Mouse (Mus musculus): ENCODE results near the gene Zer1. TPM values are rescaled to one million over a fixed set of nuclear protein-coding genes. Genes with fewer than 3 reads are reported as not detected.

Gene Zer1
- polyA plus RNA-seq, 1 experiment from 2014 or later: 10.6 TPM

DNA sequence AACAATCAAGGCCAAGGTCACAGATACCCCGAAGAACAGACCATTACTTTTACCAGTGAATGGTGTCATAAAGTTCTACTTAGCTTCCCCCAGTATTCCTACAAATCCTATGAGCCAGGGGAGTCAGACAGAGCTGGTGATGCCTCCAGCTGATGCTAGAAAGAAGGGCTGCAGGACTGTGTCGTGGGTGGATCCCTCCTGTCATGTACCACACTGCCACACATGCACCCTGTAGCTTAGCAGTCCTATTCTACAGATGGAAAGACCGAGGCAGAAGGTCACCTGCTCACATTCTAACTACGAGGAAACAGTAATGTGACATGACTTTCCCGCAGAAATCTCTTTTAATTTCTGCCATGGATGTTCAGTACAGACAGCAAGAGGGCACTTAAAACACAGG is 1.6 kb downstream of the Zer1 start:
- Histone ChIP-seq H3K9me3 (no peaks in the 10 kb centered on the region), H3K4me2 (replicated peaks) (peak overlapping the region; percentile 84; the same call in 1 of the 2 replicates), H3K4me1 (peaks cover 39% of the 10 kb centered on the region), H3K27me3 (replicated peaks) (no peaks in the 10 kb centered on the region), H3K36me3 (no peaks in the 10 kb centered on the region), H3K4me3 (no peak overlapping the region), H3K9ac (no peak overlapping the region), H3K27ac (no peak overlapping the region)
- 88% methylated on average over 5 of the region's 5 CpGs for WGBS
- no peak for ATAC-seq (ENCODE audit: low FRiP score, low read depth)

DNA sequence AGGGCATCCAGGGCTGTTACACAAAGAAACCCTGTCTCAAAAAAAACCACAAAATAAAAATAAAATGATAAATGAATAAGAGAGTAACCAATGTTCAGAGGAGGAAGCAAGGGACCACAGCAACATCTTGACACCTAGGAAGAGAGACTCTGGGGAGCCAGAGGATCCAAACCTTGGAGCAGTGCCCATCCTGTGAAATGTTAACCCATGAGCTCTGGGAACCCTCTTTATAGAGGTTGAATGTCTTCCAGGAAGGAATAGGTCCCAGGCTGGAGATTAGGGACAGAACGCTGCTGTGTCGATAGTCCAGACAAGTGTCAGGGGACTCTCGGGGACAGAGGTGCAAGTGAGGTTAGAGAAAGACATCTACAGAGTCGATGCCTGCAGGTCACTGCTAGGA is 4.1 kb downstream of the Zer1 start:
- H3K4me1 ChIP-seq: peaks cover 39% of the 10 kb centered on the region
- H3K9me3 ChIP-seq: no peaks in the 10 kb centered on the region
- no peak overlapping the region for H3K4me2 ChIP-seq (replicated peaks)
- no peaks in the 10 kb centered on the region for H3K27me3 ChIP-seq (replicated peaks)
- H3K36me3 ChIP-seq: no peaks in the 10 kb centered on the region
- WGBS: 86% methylated on average over 4 of the region's 4 CpGs
- no peak overlapping the region for H3K9ac ChIP-seq
- no peak for ATAC-seq (ENCODE audit: low FRiP score, low read depth)
- H3K4me3 ChIP-seq: no peak overlapping the region
- no peak overlapping the region for H3K27ac ChIP-seq

DNA sequence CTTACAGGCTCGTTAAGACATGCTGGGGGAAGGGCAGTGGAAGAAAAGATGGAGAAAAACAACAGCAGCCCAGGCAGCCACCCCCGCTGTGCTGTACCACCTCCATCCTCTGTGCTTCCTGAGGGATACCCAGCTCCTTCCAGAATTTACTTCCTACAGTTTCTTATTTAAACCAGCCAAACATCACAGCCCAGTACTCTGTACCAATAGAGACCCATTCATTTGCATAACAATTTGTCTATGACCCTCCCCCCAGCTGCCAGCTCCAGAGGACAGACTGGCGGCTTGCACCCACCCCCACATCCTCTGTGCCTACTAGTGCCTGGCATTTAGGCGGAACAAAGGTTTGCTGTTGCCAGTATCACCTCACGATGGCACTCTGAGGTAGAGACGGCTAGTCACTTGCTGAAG is 4.7 kb downstream of the Zer1 start:
- 14% methylated on average over 6 of the region's 6 CpGs for WGBS
- Histone ChIP-seq H3K4me1 (peaks cover 34% of the 10 kb centered on the region), H3K27me3 (replicated peaks) (no peaks in the 10 kb centered on the region), H3K27ac (peak overlapping the region; percentile 12; the same call in 1 of the 2 replicates), H3K36me3 (no peaks in the 10 kb centered on the region), H3K4me2 (replicated peaks) (peak overlapping the region; percentile 16), H3K9me3 (no peaks in the 10 kb centered on the region), H3K4me3 (no peak overlapping the region), H3K9ac (no peak overlapping the region)
- 0 out of 2 replicates have a peak, but pooled peaks have one; percentile 45 for ATAC-seq (ENCODE audit: low FRiP score, low read depth)

DNA sequence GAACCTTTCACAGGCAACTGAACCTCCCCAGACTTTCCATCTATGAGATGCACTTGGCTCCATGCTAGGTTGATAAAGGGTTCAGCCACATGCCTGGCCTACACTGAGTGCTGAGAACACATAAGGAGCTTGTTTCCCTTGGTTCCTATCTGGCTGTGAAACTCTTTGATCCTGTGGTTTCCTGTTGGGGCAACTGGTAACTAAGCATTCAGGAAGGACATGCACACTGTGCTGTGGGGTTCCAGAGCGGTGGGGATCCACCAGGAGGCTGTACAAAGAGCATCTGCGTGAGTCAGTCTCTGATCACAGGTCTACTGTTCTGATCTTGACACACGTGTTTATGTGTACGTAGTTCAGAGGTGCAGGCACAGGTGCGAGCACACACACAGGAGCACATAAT is 11.8 kb downstream of the Zer1 start:
- Histone ChIP-seq H3K9ac (no peak overlapping the region), H3K27ac (no peak overlapping the region), H3K4me3 (no peak overlapping the region), H3K4me2 (replicated peaks) (no peak overlapping the region), H3K27me3 (replicated peaks) (no peaks in the 10 kb centered on the region), H3K4me1 (no peaks in the 10 kb centered on the region), H3K36me3 (peaks cover 53% of the 10 kb centered on the region), H3K9me3 (no peaks in the 10 kb centered on the region)
- 91% methylated on average over 5 of the region's 5 CpGs for WGBS
- no peak for ATAC-seq (ENCODE audit: low FRiP score, low read depth)

DNA sequence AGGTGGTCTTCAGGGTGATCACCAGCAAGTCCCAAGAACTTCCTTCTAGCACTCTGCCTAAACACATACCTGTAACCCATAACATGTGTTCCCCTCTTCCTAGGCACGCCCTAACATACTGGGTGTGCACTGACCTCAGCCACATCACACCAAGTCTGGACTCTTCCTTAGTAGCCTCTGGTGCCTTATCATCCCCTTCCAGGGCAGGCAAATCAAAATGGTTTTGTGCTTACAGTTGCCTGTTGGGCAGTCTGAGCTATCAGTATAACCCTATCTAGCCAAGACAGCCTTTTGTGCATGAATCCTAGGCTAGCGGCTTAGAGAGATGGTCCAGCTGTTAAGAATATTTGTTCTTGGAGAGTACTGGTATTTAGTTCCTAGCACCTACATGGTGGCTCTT is 12.9 kb downstream of the Zer1 start:
- ATAC-seq (ENCODE audit: low FRiP score, low read depth): no peak
- Histone ChIP-seq H3K36me3 (peaks cover 63% of the 10 kb centered on the region), H3K4me2 (replicated peaks) (no peak overlapping the region), H3K9me3 (no peaks in the 10 kb centered on the region), H3K27ac (no peak overlapping the region), H3K4me1 (no peaks in the 10 kb centered on the region), H3K27me3 (replicated peaks) (no peaks in the 10 kb centered on the region), H3K4me3 (no peak overlapping the region), H3K9ac (no peak overlapping the region)
- WGBS: 98% methylated on average over 2 of the region's 2 CpGs

DNA sequence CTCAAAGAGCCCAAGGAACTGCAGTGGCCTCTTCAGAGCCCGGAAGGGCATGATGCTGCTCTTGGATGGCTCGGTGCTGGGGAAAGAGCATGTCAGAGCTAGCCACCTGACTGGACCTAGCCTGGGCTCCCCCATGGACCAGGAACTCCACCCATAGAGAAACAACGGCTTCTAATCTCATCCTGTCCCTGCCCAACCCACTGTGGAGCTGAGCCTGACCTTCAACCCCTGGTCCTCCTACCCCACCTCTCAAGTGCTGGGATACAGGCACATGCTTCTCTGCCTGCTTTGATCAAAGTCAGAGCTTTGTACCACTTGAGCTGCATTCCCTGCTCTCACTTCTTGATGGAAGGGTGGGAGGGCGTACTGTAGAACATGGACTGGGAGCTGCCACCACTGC is 16.1 kb downstream of the Zer1 start:
- H3K36me3 ChIP-seq: peaks cover 80% of the 10 kb centered on the region
- 93% methylated on average over 4 of the region's 4 CpGs for WGBS

DNA sequence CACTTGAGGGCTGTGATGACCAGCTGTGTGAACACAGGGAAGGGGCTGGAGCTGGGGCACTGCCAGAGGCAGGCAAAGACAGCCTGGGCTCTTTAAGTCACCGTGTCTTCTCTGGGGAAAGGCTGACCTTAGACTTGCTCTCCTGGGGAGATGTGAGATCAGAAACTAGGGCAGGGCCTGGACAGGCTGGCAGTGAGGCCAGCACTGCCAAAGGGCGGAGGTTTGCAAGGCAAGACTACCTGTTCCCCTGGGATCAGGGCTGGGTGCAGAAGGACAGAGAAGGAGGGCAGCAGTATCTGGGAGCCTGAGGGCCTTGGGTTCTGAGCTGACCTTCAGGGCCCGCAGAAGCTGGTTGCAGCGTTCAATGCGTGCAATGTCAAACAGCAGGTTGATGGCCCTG is 16.7 kb downstream of the Zer1 start:
- no peak overlapping the region for H3K9ac ChIP-seq
- H3K27ac ChIP-seq: no peak overlapping the region
- no peaks in the 10 kb centered on the region for H3K4me1 ChIP-seq
- H3K27me3 ChIP-seq (replicated peaks): no peaks in the 10 kb centered on the region
- H3K4me2 ChIP-seq (replicated peaks): no peak overlapping the region
- no peaks in the 10 kb centered on the region for H3K9me3 ChIP-seq
- 93% methylated on average over 5 of the region's 5 CpGs for WGBS
- H3K36me3 ChIP-seq: peaks cover 80% of the 10 kb centered on the region
- no peak for ATAC-seq (ENCODE audit: low FRiP score, low read depth)
- H3K4me3 ChIP-seq: no peak overlapping the region

More for the DNA sequence above, 16.1 kb downstream of the Zer1 start:
- H3K4me1 ChIP-seq: no peaks in the 10 kb centered on the region
- no peaks in the 10 kb centered on the region for H3K27me3 ChIP-seq (replicated peaks)
- no peaks in the 10 kb centered on the region for H3K9me3 ChIP-seq
- H3K4me2 ChIP-seq (replicated peaks): no peak overlapping the region
- H3K27ac ChIP-seq: no peak overlapping the region
- no peak overlapping the region for H3K9ac ChIP-seq
- no peak for ATAC-seq (ENCODE audit: low FRiP score, low read depth)
- no peak overlapping the region for H3K4me3 ChIP-seq

DNA sequence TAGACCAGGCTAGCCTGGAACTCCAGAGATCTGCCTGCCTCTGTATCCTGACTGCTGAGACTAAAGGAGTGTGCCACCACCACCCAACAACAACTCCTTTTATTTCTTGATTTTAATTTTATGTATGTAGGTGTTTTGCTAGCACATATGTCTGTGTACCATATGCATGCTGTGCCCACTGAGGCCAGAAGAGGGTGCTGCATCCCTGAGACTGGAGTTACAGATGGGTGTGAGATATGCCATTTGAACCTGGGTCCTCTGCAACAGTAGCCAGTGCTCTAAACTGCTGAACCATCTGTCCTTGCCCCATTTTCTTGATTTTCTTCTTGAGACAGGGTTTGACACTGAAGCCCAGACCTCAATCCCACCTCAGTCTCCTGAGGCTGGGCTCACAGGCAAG is 18.0 kb downstream of the Zer1 start:
- Histone ChIP-seq H3K36me3 (peaks cover 82% of the 10 kb centered on the region), H3K9me3 (no peaks in the 10 kb centered on the region), H3K4me1 (no peaks in the 10 kb centered on the region), H3K27ac (no peak overlapping the region), H3K4me3 (no peak overlapping the region), H3K4me2 (replicated peaks) (no peak overlapping the region), H3K27me3 (replicated peaks) (no peaks in the 10 kb centered on the region), H3K9ac (no peak overlapping the region)
- no peak for ATAC-seq (ENCODE audit: low FRiP score, low read depth)

DNA sequence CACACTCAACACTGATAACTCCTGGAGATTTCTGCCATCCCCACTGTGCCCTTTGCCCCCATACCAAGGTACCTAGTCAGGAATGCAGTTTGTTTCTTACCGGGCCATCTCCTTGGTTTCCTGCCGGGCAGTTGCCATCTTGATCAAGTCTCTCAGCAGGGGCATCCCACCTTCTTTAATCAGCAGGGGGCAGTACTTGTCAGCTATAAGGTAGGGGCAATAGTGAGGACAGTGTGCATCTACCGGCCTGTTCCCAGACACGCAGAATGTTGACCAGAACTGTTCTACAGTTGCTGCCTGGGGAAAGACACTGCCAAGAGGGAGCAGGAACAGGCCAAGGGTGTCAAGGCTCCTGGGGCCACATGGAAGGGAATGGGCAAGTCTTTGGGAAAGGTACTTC is 24.2 kb downstream of the Zer1 start:
- Histone ChIP-seq H3K36me3 (peaks cover 68% of the 10 kb centered on the region), H3K4me2 (replicated peaks) (no peak overlapping the region), H3K27ac (no peak overlapping the region), H3K4me3 (no peak overlapping the region), H3K27me3 (replicated peaks) (no peaks in the 10 kb centered on the region), H3K9me3 (no peaks in the 10 kb centered on the region), H3K4me1 (no peaks in the 10 kb centered on the region), H3K9ac (no peak overlapping the region)
- no peak for ATAC-seq (ENCODE audit: low FRiP score, low read depth)
- 77% methylated on average over 4 of the region's 4 CpGs for WGBS

DNA sequence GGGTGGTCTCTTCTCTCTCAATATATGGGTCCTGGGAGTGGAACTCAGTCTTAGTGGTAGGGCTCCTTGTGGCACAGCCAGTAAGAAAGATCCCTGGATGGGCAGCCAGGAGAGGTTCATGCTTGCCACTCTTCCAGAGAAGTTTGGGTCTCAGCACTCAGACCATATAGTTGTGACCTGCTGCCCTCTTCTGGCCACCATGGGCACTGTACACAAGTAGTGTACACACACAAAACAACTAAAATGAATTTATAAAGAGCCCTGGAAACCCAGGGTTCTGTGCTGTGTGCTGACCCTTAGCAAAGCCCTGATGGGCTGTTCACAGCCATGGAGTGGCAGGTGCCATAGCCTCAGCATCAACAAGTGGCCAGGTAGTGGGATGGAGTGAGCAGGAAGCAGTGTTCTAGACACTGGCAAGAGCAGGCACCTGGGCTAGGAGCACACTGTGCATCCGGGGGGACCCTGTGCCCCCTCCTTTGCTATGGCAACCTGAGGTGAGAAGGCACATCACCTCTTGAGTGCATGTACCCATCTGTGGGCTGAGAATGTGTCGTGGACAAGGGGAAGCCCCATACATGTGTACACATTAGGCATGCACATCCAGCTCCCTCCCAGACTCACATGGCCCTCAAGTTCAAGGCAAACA is 28.4 kb downstream of the Zer1 start:
- no peak overlapping the region for H3K4me3 ChIP-seq
- no peak overlapping the region for H3K27ac ChIP-seq
- no peak for ATAC-seq (ENCODE audit: low FRiP score, low read depth)
- peaks cover 41% of the 10 kb centered on the region for H3K36me3 ChIP-seq
- 0 out of 2 replicates have a peak overlapping the region, but pooled peaks have one; percentile 26 for H3K9ac ChIP-seq
- no peak overlapping the region for H3K4me2 ChIP-seq (replicated peaks)
- no peaks in the 10 kb centered on the region for H3K27me3 ChIP-seq (replicated peaks)
- no peaks in the 10 kb centered on the region for H3K9me3 ChIP-seq
- peaks cover 17% of the 10 kb centered on the region; the same call in 1 of the 2 replicates for H3K4me1 ChIP-seq
- WGBS: 82% methylated on average over 2 of the region's 2 CpGs

DNA sequence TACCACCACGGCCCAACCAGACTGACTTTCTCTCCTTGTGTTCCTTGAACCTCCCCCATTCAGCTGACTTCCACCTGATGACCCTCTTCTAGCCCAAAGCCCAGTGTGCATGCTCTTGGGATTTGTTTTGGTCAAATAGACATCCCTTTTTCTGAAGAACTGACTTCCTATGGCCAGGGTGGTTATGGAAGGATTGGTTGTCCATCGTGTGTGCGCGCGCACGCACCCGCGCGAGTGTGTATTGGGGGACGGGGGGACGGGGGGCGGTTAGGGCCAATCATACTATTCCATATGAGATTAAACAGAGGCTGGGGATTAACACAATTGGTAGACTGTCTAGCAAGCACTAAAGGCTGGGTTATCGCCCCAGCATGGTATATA is 30.2 kb downstream of the Zer1 start:
- Histone ChIP-seq H3K4me3 (peak overlapping the region; percentile 67), H3K4me2 (replicated peaks) (peak overlapping the region; percentile 70), H3K4me1 (peaks cover 17% of the 10 kb centered on the region; the same call in 1 of the 2 replicates), H3K9ac (peak overlapping the region; percentile 61), H3K9me3 (no peaks in the 10 kb centered on the region), H3K36me3 (peaks cover 36% of the 10 kb centered on the region), H3K27ac (no peak overlapping the region), H3K27me3 (replicated peaks) (no peaks in the 10 kb centered on the region)
- 3% methylated on average over 13 of the region's 13 CpGs for WGBS
- no peak for ATAC-seq (ENCODE audit: low FRiP score, low read depth)

DNA sequence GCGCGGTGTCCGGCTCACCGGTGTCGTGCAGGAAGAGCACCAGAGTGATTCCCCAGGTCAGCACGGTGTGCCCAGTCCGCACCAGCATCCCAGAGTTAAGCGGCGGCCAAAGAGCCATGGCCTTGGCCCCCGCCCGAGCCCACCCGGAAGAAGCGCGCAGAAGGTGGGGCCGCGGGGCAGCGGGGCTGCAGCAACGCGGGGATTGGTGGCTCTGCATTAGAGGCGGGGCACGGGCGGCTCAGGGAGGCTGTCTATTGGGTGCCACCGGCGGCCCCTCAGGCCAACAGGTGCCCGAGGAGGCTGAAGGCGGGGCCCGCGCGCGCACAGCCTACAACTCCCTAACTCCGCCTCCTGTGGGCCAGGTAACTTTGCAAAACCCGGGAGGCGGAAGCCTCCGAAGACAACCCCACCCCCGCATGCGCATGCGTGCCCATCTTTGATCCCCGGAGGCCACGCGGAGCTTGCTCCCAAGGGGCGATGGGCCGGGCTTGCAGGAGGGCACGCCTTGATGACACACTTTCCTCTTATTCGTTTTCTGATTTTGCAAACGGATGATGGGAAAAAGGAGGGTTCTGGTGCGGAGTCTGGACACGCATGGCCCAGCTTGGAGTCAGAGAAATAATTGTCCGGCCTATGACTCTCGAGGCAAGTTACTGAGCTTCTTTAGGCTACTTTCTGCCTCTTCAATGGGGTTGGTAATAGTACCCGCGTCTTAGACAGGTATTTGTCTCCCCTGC is 30.7 kb downstream of the Zer1 start, which contains the start of gene Zdhhc12:
Gene Zdhhc12 (minus strand): TSS at position 178 of the 737 bp plus-strand sequence.
- ATAC-seq (ENCODE audit: low FRiP score, low read depth): peak; percentile 90
- Histone ChIP-seq H3K27ac (0 out of 2 replicates have a peak within 1 kb of the TSS, but pooled peaks have one; percentile 7), H3K4me1 (peaks cover 17% of the 10 kb centered on the region; the same call in 1 of the 2 replicates), H3K9ac (peak within 1 kb of the TSS; percentile 61), H3K4me3 (peak within 1 kb of the TSS; percentile 67), H3K4me2 (replicated peaks) (peak within 1 kb of the TSS; percentile 70), H3K36me3 (peaks cover 31% of the 10 kb centered on the region), H3K27me3 (replicated peaks) (no peaks in the 10 kb centered on the region), H3K9me3 (no peaks in the 10 kb centered on the region)
- under 1% methylated on average over 51 of the region's 51 CpGs for WGBS
